Mouse (Mus musculus): ENCODE measurements at regions not wholly inside any gene's neighbourhood (a gene's known extent, or its start where the extent isn't known, plus 50 kb on each side); places are given as distances from the start of the nearest gene placed in this dataset.
A peak's percentile ranks its signal among the peaks of the same experiment; 100 is the strongest.

DNA sequence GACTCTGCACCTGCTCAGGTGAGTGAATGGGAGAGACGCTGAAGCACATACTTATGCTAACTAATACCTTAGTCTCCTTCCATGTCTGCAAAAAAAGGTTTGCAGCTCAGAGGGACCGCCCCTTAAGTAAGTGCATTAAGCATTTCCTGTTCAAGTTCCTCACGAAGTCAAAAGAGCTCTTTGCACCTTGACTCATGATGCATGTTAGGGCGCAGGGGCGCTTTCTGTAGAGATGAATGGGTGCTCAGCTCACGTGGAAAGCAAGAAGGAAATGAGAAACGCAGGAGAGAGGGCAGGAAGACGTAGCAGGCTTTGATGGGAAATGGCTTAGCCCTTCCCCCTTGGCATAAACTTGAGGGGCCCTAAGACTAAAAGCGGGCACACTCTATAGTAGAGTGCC is 164.5 kb upstream of the Npy start:
- no peak for ATAC-seq
- no peak overlapping the region for H3K27ac ChIP-seq (ENCODE audit: low read depth, low read length)
- H3K4me2 ChIP-seq (ENCODE audit: low read length), result no peak overlapping the region
- 77% methylated on average over 9 of the region's 9 CpGs for WGBS
- H3K9ac ChIP-seq (ENCODE audit: low read depth, low read length), result no peak overlapping the region
- H3K36me3 ChIP-seq (ENCODE audit: control insufficient read depth, insufficient read depth, low read length), result no peaks in the 10 kb centered on the region
- H3K4me3 ChIP-seq (ENCODE audit: low read length), result no peak overlapping the region
- H3K9me3 ChIP-seq (ENCODE audit: control insufficient read depth, low read length), result no peaks in the 10 kb centered on the region
- H3K27me3 ChIP-seq (replicated peaks; ENCODE audit: control insufficient read depth, insufficient read depth, low read length), result no peaks in the 10 kb centered on the region
- no peaks in the 10 kb centered on the region for H3K4me1 ChIP-seq (ENCODE audit: control insufficient read depth, insufficient read depth, low read depth, low read length)

DNA sequence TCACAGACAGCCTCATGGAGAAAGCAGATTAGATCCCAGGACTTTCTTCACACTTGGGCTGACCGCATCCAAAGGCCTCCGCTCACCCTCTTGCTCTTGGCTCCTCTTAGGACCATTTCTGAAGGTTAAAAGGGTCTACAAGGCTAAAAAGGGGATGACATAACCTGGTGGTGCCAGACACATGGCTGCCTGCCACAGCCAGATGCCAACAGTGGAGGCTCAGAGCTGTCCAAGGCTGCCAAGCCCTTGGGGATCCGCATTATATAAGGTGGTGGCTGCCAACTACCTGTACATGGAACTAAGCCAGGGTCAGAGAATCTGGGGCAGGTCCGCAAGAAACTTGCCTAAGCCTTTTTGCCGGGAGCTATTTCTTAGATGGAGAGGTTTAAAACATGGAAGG is 151.5 kb upstream of the Npy start:
- no peak overlapping the region for H3K9ac ChIP-seq (ENCODE audit: low read depth, low read length)
- H3K4me1 ChIP-seq (ENCODE audit: control insufficient read depth, insufficient read depth, low read depth, low read length), result no peaks in the 10 kb centered on the region
- no peaks in the 10 kb centered on the region for H3K9me3 ChIP-seq (ENCODE audit: control insufficient read depth, low read length)
- H3K27me3 ChIP-seq (replicated peaks; ENCODE audit: control insufficient read depth, insufficient read depth, low read length), result no peaks in the 10 kb centered on the region
- H3K36me3 ChIP-seq (ENCODE audit: control insufficient read depth, insufficient read depth, low read length), result no peaks in the 10 kb centered on the region
- H3K4me3 ChIP-seq (ENCODE audit: low read length), result no peak overlapping the region
- no peak for ATAC-seq
- 89% methylated on average over 5 of the region's 5 CpGs for WGBS
- no peak overlapping the region for H3K27ac ChIP-seq (ENCODE audit: low read depth, low read length)
- H3K4me2 ChIP-seq (ENCODE audit: low read length), result no peak overlapping the region

DNA sequence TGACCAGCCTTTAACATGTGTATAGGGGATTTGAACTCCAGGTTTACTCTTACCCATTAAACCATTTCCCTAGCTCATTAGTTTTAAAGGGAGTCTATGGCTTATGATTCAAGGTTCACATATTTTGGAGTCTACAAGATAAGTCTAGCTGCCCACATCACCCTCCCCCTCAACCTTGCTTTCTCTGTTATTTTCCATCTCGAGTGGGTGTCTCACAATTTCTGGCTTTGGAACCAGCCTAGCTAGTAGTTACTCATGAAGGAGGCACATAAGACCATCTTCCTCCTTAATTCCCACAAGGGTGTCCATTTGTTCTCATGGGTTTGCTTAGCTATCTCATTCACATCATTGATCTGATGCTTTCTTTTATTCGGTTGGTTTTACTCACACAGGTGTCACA is 150.6 kb upstream of the Npy start:
- Histone ChIP-seq H3K9me3 (ENCODE audit: control insufficient read depth, low read length) (no peaks in the 10 kb centered on the region), H3K9ac (ENCODE audit: low read depth, low read length) (no peak overlapping the region), H3K27ac (ENCODE audit: low read depth, low read length) (no peak overlapping the region), H3K36me3 (ENCODE audit: control insufficient read depth, insufficient read depth, low read length) (no peaks in the 10 kb centered on the region), H3K4me2 (ENCODE audit: low read length) (no peak overlapping the region), H3K27me3 (replicated peaks; ENCODE audit: control insufficient read depth, insufficient read depth, low read length) (no peaks in the 10 kb centered on the region), H3K4me3 (ENCODE audit: low read length) (no peak overlapping the region), H3K4me1 (ENCODE audit: control insufficient read depth, insufficient read depth, low read depth, low read length) (no peaks in the 10 kb centered on the region)
- ATAC-seq, result no peak
- WGBS, result 93% methylated on average over 2 of the region's 2 CpGs

DNA sequence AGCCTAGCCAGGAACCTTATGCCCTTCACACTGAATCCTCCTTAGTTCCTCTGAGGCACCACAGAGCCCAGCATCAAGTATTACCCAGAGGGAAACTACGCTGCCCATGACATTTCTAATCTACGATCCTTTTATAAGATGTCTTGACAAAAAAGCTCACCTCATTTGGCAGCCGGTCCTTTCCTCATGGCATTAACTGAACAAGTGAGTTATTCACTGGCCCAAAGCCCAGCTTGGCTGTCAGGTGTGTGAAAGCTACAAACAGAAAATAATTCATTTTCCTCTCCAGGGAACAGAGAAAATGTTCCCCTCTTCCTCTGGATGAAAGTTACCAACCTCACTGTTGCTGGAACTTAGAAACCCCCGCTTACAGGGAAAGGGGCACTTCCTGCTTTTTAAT is 135.7 kb upstream of the Npy start:
- 61% methylated on average over 4 of the region's 4 CpGs for WGBS

DNA sequence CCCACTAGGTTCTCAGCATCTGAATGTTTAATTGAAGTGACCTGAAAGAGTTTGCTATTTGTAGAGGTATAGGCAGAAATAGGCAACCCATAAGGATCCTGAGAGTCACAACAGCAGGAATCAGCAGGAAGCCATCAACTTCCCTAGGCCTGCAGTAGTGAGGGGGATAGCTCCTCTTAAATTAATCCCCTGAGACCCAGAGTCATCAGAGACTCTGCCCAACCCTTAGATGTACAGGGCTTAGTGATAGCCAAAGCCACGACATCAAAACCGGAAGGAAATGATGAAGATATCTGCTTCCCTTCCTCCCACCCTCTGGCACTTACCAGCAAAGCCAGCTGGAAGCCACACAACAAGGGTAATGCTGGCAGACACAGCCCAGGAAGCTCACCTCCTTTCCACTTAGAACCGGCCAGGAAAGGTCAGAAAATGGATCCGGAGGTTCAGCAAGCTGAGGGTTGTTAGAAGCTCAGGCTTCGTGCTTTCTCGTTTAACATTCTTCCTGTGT is 130.4 kb upstream of the Npy start:
- no peaks in the 10 kb centered on the region for H3K27me3 ChIP-seq (replicated peaks; ENCODE audit: control insufficient read depth, insufficient read depth, low read length)
- no peaks in the 10 kb centered on the region for H3K36me3 ChIP-seq (ENCODE audit: control insufficient read depth, insufficient read depth, low read length)
- H3K4me1 ChIP-seq (ENCODE audit: control insufficient read depth, insufficient read depth, low read depth, low read length), result peaks cover 2% of the 10 kb centered on the region; the same call in 1 of the 2 replicates
- no peaks in the 10 kb centered on the region for H3K9me3 ChIP-seq (ENCODE audit: control insufficient read depth, low read length)
- H3K4me3 ChIP-seq (ENCODE audit: low read length), result no peak overlapping the region
- WGBS, result 55% methylated on average over 6 of the region's 6 CpGs
- no peak overlapping the region for H3K27ac ChIP-seq (ENCODE audit: low read depth, low read length)
- H3K9ac ChIP-seq (ENCODE audit: low read depth, low read length), result no peak overlapping the region
- ATAC-seq, result no peak
- H3K4me2 ChIP-seq (ENCODE audit: low read length), result no peak overlapping the region

More for the DNA sequence above, 135.7 kb upstream of the Npy start:
- H3K9me3 ChIP-seq (ENCODE audit: control insufficient read depth, low read length), result no peaks in the 10 kb centered on the region
- no peak for ATAC-seq
- no peak overlapping the region for H3K9ac ChIP-seq (ENCODE audit: low read depth, low read length)
- no peaks in the 10 kb centered on the region for H3K4me1 ChIP-seq (ENCODE audit: control insufficient read depth, insufficient read depth, low read depth, low read length)
- no peaks in the 10 kb centered on the region for H3K36me3 ChIP-seq (ENCODE audit: control insufficient read depth, insufficient read depth, low read length)
- H3K27ac ChIP-seq (ENCODE audit: low read depth, low read length), result no peak overlapping the region
- no peak overlapping the region for H3K4me2 ChIP-seq (ENCODE audit: low read length)
- no peak overlapping the region for H3K4me3 ChIP-seq (ENCODE audit: low read length)
- H3K27me3 ChIP-seq (replicated peaks; ENCODE audit: control insufficient read depth, insufficient read depth, low read length), result no peaks in the 10 kb centered on the region

DNA sequence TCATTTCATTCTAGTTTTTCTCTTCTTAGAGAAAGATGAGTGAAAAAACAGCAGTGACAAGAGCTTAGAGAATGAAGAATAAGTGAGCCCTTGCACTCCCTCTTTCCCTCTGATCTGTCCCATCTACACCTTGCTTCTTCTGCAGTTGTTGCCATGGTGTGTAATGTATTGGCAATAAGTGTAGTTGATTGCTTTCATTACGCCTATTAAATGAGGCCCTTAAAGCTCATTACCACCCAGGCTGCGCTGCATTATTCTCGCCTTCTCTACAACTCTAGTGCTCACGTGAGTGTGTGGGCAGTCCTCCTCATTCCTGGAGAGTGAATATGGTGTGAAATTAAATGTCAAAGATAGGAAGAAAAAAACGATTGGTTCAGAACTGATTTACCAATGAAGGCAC is 127.7 kb upstream of the Npy start:
- Histone ChIP-seq H3K27me3 (replicated peaks; ENCODE audit: control insufficient read depth, insufficient read depth, low read length) (no peaks in the 10 kb centered on the region), H3K36me3 (ENCODE audit: control insufficient read depth, insufficient read depth, low read length) (no peaks in the 10 kb centered on the region), H3K9me3 (ENCODE audit: control insufficient read depth, low read length) (no peaks in the 10 kb centered on the region), H3K9ac (ENCODE audit: low read depth, low read length) (no peak overlapping the region), H3K4me2 (ENCODE audit: low read length) (no peak overlapping the region), H3K27ac (ENCODE audit: low read depth, low read length) (no peak overlapping the region), H3K4me1 (ENCODE audit: control insufficient read depth, insufficient read depth, low read depth, low read length) (peaks cover 2% of the 10 kb centered on the region; the same call in 1 of the 2 replicates), H3K4me3 (ENCODE audit: low read length) (no peak overlapping the region)
- 42% methylated on average over 5 of the region's 5 CpGs for WGBS
- no peak for ATAC-seq

DNA sequence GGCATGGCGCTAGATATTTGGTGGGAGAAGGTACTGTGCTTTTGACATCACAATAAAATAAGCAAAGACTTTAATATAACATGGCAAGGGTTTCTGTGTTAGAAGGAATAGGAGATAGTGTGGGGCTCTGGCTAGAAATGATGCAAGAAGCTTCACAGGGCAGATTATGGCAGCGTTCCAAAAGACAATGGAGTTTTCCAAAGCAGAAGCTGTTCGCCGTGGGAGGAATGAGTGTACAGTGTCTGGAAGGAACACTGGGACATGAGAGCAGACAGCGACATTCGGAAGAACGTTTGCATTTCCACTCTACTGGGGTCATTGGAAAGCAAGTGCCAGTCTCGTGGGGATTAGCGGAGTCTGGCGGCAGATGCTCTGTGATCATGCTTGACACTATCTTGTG is 125.5 kb upstream of the Npy start:
- no peak for ATAC-seq
- Histone ChIP-seq H3K4me1 (ENCODE audit: control insufficient read depth, insufficient read depth, low read depth, low read length) (peaks cover 2% of the 10 kb centered on the region; the same call in 1 of the 2 replicates), H3K9me3 (ENCODE audit: control insufficient read depth, low read length) (no peaks in the 10 kb centered on the region), H3K27me3 (replicated peaks; ENCODE audit: control insufficient read depth, insufficient read depth, low read length) (no peaks in the 10 kb centered on the region), H3K36me3 (ENCODE audit: control insufficient read depth, insufficient read depth, low read length) (no peaks in the 10 kb centered on the region), H3K27ac (ENCODE audit: low read depth, low read length) (no peak overlapping the region), H3K4me2 (ENCODE audit: low read length) (no peak overlapping the region), H3K9ac (ENCODE audit: low read depth, low read length) (no peak overlapping the region), H3K4me3 (ENCODE audit: low read length) (no peak overlapping the region)
- WGBS, result 75% methylated on average over 10 of the region's 10 CpGs

DNA sequence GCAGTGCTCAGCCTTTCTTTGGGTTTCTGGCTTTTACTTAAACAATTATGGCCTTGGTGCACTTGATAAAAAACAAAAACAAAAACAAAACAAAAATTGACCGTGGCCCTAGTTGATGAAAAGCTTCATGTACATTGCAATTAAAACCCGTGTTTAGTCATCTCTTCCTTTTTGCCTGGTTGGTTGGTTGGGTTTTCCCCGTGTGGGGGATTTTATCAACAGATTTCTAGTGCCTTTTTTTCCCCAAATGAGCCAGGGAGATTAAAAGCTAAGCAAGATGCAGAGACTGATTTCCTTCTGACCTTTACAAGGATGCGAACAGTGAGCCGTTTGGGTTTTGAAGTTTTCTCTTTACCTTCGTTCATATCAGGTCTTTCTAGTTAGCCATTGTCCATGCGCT is 121.1 kb upstream of the Npy start:
- Histone ChIP-seq H3K4me3 (ENCODE audit: low read length) (no peak overlapping the region), H3K9ac (ENCODE audit: low read depth, low read length) (no peak overlapping the region), H3K9me3 (ENCODE audit: control insufficient read depth, low read length) (no peaks in the 10 kb centered on the region), H3K4me1 (ENCODE audit: control insufficient read depth, insufficient read depth, low read depth, low read length) (no peaks in the 10 kb centered on the region), H3K4me2 (ENCODE audit: low read length) (no peak overlapping the region), H3K27me3 (replicated peaks; ENCODE audit: control insufficient read depth, insufficient read depth, low read length) (no peaks in the 10 kb centered on the region), H3K36me3 (ENCODE audit: control insufficient read depth, insufficient read depth, low read length) (no peaks in the 10 kb centered on the region), H3K27ac (ENCODE audit: low read depth, low read length) (no peak overlapping the region)
- ATAC-seq, result no peak
- WGBS, result 91% methylated on average over 7 of the region's 7 CpGs

DNA sequence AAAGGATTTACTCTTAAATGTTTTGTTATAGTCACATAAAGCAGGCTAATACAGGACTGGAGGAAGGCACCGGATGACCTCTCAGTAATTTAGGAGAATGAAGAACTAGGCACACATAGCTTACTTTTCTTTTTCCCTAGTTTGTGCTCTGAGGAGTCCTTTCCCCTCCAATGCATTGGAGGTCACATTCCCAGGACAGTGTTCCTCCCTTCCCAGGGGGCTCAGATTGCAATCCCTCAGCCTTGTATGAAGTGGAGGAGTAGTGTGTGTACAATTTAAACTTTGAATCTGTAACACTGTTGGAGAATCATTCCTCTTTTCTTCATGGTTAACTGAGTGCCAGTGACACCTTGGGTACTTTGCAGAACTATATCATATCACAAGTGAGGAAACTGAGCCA is 109.5 kb upstream of the Npy start:
- Histone ChIP-seq H3K4me2 (ENCODE audit: low read length) (no peak overlapping the region), H3K27ac (ENCODE audit: low read depth, low read length) (no peak overlapping the region), H3K9ac (ENCODE audit: low read depth, low read length) (no peak overlapping the region), H3K4me1 (ENCODE audit: control insufficient read depth, insufficient read depth, low read depth, low read length) (peaks cover 5% of the 10 kb centered on the region), H3K27me3 (replicated peaks; ENCODE audit: control insufficient read depth, insufficient read depth, low read length) (no peaks in the 10 kb centered on the region), H3K36me3 (ENCODE audit: control insufficient read depth, insufficient read depth, low read length) (no peaks in the 10 kb centered on the region), H3K9me3 (ENCODE audit: control insufficient read depth, low read length) (no peaks in the 10 kb centered on the region), H3K4me3 (ENCODE audit: low read length) (no peak overlapping the region)
- WGBS, result 95% methylated on average over 1 of the region's 1 CpGs
- no peak for ATAC-seq

DNA sequence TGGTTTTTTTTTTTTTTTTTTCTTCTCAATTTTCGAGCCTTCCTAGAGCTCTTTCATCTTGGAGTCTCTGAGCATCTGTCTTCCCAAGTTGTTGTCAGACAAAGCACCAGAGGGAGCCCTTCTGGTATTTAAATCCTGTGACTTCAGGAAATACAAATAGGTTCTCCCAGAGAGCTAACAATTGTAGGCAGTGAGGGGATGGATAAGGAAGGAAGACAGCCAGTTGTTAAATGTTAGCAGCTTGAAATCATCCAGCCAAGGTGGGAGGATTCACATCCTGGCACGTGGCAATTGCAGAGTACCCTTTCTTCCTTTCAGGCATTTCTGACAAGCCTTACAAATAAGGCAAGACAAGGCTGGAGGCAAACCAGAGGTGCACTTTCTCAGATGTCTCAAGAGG is 106.0 kb upstream of the Npy start:
- Histone ChIP-seq H3K4me2 (ENCODE audit: low read length) (no peak overlapping the region), H3K9ac (ENCODE audit: low read depth, low read length) (no peak overlapping the region), H3K36me3 (ENCODE audit: control insufficient read depth, insufficient read depth, low read length) (no peaks in the 10 kb centered on the region), H3K27ac (ENCODE audit: low read depth, low read length) (no peak overlapping the region), H3K9me3 (ENCODE audit: control insufficient read depth, low read length) (no peaks in the 10 kb centered on the region), H3K27me3 (replicated peaks; ENCODE audit: control insufficient read depth, insufficient read depth, low read length) (no peaks in the 10 kb centered on the region), H3K4me1 (ENCODE audit: control insufficient read depth, insufficient read depth, low read depth, low read length) (peaks cover 5% of the 10 kb centered on the region), H3K4me3 (ENCODE audit: low read length) (no peak overlapping the region)
- WGBS, result 2% methylated on average over 2 of the region's 2 CpGs
- peak; percentile 11; the same call in 1 of the 2 replicates for ATAC-seq

Measured in hindbrain, embryonic 16.5 days (tissue).